Mouse (Mus musculus): ENCODE measurements around the gene Nuak1. TPM values are rescaled to one million over a fixed set of nuclear protein-coding genes. Genes with fewer than 3 reads are reported as not detected.
A peak's percentile ranks its signal among the peaks of the same experiment; 100 is the strongest.

The Nuak1 gene
- total and polyA plus RNA-seq, 2 experiments from 2014 or later: 1.7 to 36.8 TPM

GRCm38 (mm10) chr10:84386214-84386613, 54.2 kb downstream of the Nuak1 start:
- no peaks in the 10 kb centered on the region for H3K27me3 ChIP-seq (ENCODE audit: control insufficient read depth, insufficient read depth, low read length)
- no peak overlapping the region for H3K4me2 ChIP-seq (ENCODE audit: low read depth, low read length)
- WGBS: 45% methylated on average over 3 of the region's 3 CpGs
- DNase-seq (ENCODE audit: low spot score) (no peak), ATAC-seq (ENCODE audit: insufficient read depth, low read depth) (no peak)
- H3K36me3 ChIP-seq (replicated peaks; ENCODE audit: control insufficient read depth, insufficient read depth, low read length): peaks cover 2% of the 10 kb centered on the region
- no peak for TF ChIP-seq EP300 (IDR thresholded peaks at IDR 0.05; ENCODE audit: low read depth)
- no peak for TF ChIP-seq CTCF (IDR thresholded peaks at IDR 0.05; ENCODE audit: low read depth)
- no peak overlapping the region for H3K27ac ChIP-seq (ENCODE audit: low read depth)
- H3K4me3 ChIP-seq (ENCODE audit: low read depth, low read length): no peak overlapping the region
- no peaks in the 10 kb centered on the region for H3K9me3 ChIP-seq (replicated peaks; ENCODE audit: control insufficient read depth, low read length)
- no peak overlapping the region for H3K9ac ChIP-seq (replicated peaks; ENCODE audit: low read depth, low read length)
- H3K4me1 ChIP-seq (ENCODE audit: control insufficient read depth, insufficient read depth): peaks cover 63% of the 10 kb centered on the region

- Histone ChIP-seq H3K4me2 (ENCODE audit: low read depth, low read length) (no peak overlapping the region), H3K4me1 (ENCODE audit: control insufficient read depth, insufficient read depth) (peaks cover 59% of the 10 kb centered on the region), H3K27me3 (ENCODE audit: control insufficient read depth, insufficient read depth, low read length) (no peaks in the 10 kb centered on the region), H3K4me3 (ENCODE audit: low read depth, low read length) (no peak overlapping the region), H3K9ac (replicated peaks; ENCODE audit: low read depth, low read length) (no peak overlapping the region), H3K36me3 (replicated peaks; ENCODE audit: control insufficient read depth, insufficient read depth, low read length) (peaks cover 4% of the 10 kb centered on the region; the same call in 1 of the 2 replicates), H3K27ac (ENCODE audit: low read depth) (no peak overlapping the region), H3K9me3 (replicated peaks; ENCODE audit: control insufficient read depth, low read length) (no peaks in the 10 kb centered on the region)
- WGBS: 65% methylated on average over 9 of the region's 9 CpGs
- DNase-seq (ENCODE audit: low spot score): no peak
- TF ChIP-seq EP300 (IDR thresholded peaks at IDR 0.05; ENCODE audit: low read depth) (no peak), CTCF (IDR thresholded peaks at IDR 0.05; ENCODE audit: low read depth) (no peak)
- no peak for ATAC-seq (ENCODE audit: insufficient read depth, low read depth)
Measured at GRCm38 (mm10) chr10:84384761-84385160, 55.6 kb downstream of the Nuak1 start.

GRCm38 (mm10) chr10:84382900-84383883, 57.2 kb downstream of the Nuak1 start:
- Histone ChIP-seq H3K36me3 (replicated peaks; ENCODE audit: control insufficient read depth, insufficient read depth, low read length) (peaks cover 16% of the 10 kb centered on the region), H3K4me1 (ENCODE audit: control insufficient read depth, insufficient read depth) (peaks cover 45% of the 10 kb centered on the region), H3K9me3 (replicated peaks; ENCODE audit: control insufficient read depth, low read length) (no peaks in the 10 kb centered on the region), H3K9ac (replicated peaks; ENCODE audit: low read depth, low read length) (no peak overlapping the region), H3K27me3 (ENCODE audit: control insufficient read depth, insufficient read depth, low read length) (no peaks in the 10 kb centered on the region), H3K4me2 (ENCODE audit: low read depth, low read length) (0 out of 2 replicates have a peak overlapping the region, but pooled peaks have one; percentile 5), H3K27ac (ENCODE audit: low read depth) (peak overlapping the region; percentile 70), H3K4me3 (ENCODE audit: low read depth, low read length) (no peak overlapping the region)
- WGBS: 9% methylated on average over 17 of the region's 17 CpGs
- DNase-seq (ENCODE audit: low spot score): peak; percentile 73
- peak; percentile 67 for ATAC-seq (ENCODE audit: insufficient read depth, low read depth)
- TF ChIP-seq CTCF (IDR thresholded peaks at IDR 0.05; ENCODE audit: low read depth): no peak
- TF ChIP-seq EP300 (IDR thresholded peaks at IDR 0.05; ENCODE audit: low read depth): no peak

- no peak overlapping the region for H3K9ac ChIP-seq (replicated peaks; ENCODE audit: low read depth, low read length)
- H3K27me3 ChIP-seq (ENCODE audit: control insufficient read depth, insufficient read depth, low read length): no peaks in the 10 kb centered on the region
- no peak overlapping the region for H3K4me3 ChIP-seq (ENCODE audit: low read depth, low read length)
- WGBS: 72% methylated on average over 2 of the region's 2 CpGs
- H3K4me2 ChIP-seq (ENCODE audit: low read depth, low read length): no peak overlapping the region
- H3K27ac ChIP-seq (ENCODE audit: low read depth): no peak overlapping the region
- ATAC-seq (ENCODE audit: insufficient read depth, low read depth) (no peak), DNase-seq (ENCODE audit: low spot score) (no peak)
- H3K9me3 ChIP-seq (replicated peaks; ENCODE audit: control insufficient read depth, low read length): no peaks in the 10 kb centered on the region
- peaks cover 28% of the 10 kb centered on the region for H3K4me1 ChIP-seq (ENCODE audit: control insufficient read depth, insufficient read depth)
- TF ChIP-seq EP300 (IDR thresholded peaks at IDR 0.05; ENCODE audit: low read depth): no peak
- TF ChIP-seq CTCF (IDR thresholded peaks at IDR 0.05; ENCODE audit: low read depth): no peak
- H3K36me3 ChIP-seq (replicated peaks; ENCODE audit: control insufficient read depth, insufficient read depth, low read length): peaks cover 18% of the 10 kb centered on the region
Measured at GRCm38 (mm10) chr10:84381276-84381798, 59.1 kb downstream of the Nuak1 start.

GRCm38 (mm10) chr10:84379366-84379765, 61.0 kb downstream of the Nuak1 start:
- Histone ChIP-seq H3K4me1 (ENCODE audit: control insufficient read depth, insufficient read depth) (peaks cover 14% of the 10 kb centered on the region), H3K27me3 (ENCODE audit: control insufficient read depth, insufficient read depth, low read length) (no peaks in the 10 kb centered on the region), H3K4me2 (ENCODE audit: low read depth, low read length) (no peak overlapping the region), H3K27ac (ENCODE audit: low read depth) (no peak overlapping the region), H3K9me3 (replicated peaks; ENCODE audit: control insufficient read depth, low read length) (no peaks in the 10 kb centered on the region), H3K9ac (replicated peaks; ENCODE audit: low read depth, low read length) (no peak overlapping the region), H3K36me3 (replicated peaks; ENCODE audit: control insufficient read depth, insufficient read depth, low read length) (peaks cover 34% of the 10 kb centered on the region), H3K4me3 (ENCODE audit: low read depth, low read length) (no peak overlapping the region)
- WGBS: 92% methylated on average over 1 of the region's 1 CpGs
- no peak for ATAC-seq (ENCODE audit: insufficient read depth, low read depth)
- TF ChIP-seq CTCF (IDR thresholded peaks at IDR 0.05; ENCODE audit: low read depth): no peak
- no peak for TF ChIP-seq EP300 (IDR thresholded peaks at IDR 0.05; ENCODE audit: low read depth)
- no peak for DNase-seq (ENCODE audit: low spot score)
